Mouse (Mus musculus) inflammation-experienced regulatory T-cells, adult 6 months (primary cell): ENCODE data around the gene 2010111I01Rik. TPM values are rescaled to one million over a fixed set of nuclear protein-coding genes. Genes with fewer than 3 reads are reported as not detected.
A peak's percentile ranks its signal among the peaks of the same experiment; 100 is the strongest.

Experiments used
- ATAC-seq: one replicate; pipeline ENCODE4 v1.8.0; 2017
- polyA plus RNA-seq, 3 experiments: library from polyadenylated mRNA; unstranded; fragments of 100-300 nt; shearing (Covaris generic); gene quantifications; one replicate each; pipeline ENCODE4 v1.2.1; 2017

The 2010111I01Rik gene
- polyA plus RNA-seq, 3 experiments from 2014 or later: 191 to 238 (median 213) TPM

DNA sequence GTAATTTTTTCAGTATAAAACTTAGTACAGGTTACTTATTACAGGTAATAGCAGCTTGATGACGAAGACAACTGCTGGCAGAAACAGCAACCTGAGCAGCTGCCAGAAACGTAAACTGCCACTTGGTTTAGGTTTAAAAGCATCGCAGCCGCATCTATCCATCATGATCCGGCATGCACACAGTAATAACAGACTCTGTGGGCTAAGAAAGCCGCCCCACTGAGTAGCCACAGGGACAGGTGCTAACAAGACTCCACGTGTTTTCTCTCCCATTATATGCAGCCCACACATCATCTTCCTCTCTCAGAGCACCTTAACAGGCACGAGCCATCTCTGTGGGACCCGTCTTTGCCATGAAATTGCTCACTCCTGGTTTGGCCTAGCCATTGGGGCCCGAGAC lies 191.6 kb downstream of the 2010111I01Rik start:
- ATAC-seq: no peak

DNA sequence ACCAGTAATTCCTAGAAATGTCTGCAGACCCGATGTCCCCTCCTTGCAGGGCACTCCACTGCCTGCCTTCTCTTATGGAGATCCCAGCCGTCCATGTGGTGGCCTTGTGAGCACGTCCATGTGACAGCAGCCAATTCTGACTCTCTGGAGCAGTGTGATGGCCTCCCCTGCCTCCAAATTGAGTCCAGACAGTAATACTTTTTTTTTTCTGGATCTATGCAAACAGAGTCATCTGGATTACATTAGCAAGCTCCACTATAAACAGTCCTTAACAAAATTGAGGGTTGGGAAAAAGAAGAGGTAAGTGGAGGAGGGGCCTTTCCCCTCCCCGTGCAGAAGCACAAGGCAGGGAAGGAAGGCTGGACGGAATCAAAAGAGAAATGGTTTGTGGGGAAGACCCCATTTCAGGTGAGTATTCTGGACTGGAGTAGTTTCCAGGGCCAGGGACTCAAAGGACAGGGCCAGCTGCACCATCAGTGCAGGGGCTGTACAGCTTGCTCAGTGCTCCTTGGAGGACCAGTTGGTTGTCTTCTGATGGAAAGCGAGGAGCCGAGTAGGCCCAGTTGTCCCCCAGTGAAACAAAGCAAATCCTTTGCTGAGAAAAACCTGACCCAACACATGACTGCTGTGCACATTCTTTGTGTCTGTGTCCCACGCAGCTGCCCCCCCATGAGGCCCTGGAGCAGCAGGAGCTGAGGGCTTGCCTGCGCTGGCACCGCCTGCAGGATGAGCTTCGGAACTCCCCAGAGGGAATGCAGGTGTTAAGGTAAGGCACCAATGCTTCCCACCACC lies 205.8 kb downstream of the 2010111I01Rik start:
- ATAC-seq: no peak

DNA sequence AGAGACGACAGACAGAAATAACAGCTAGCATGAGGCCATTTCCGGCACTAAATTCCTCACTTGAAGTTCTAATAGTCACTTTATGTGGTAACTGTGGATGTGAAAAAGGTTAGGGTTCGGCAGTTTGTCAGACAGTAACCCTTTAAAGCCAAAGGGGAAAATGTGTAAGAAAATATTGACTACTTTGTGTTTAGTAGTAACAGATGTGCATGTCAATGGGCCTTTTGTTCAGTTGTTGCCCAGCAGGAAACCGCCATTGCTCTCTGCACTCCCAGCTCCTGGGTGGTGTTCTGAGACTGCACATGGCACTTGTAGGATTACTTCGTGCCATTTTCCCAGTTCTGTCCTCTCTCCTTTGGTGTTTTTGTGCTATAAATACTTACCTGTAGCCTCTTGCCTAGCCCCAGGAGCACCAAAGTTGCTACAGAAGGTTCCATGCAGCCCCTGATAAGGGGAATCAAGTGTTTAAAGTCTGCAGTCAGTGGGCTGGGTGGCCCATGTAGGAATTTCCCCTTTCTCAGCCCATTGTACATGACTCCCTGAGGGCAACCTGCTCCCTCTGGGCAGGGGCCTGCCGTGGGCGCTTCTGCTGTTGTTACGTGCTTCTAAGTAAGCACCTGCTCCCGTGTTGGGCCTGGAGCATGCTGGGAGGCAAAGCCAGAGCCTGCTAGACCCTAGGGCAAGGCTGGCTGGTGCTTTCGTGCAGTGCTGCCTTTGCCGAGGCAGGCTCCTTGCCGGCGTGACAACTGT lies 206.8 kb downstream of the 2010111I01Rik start:
- ATAC-seq: no peak

DNA sequence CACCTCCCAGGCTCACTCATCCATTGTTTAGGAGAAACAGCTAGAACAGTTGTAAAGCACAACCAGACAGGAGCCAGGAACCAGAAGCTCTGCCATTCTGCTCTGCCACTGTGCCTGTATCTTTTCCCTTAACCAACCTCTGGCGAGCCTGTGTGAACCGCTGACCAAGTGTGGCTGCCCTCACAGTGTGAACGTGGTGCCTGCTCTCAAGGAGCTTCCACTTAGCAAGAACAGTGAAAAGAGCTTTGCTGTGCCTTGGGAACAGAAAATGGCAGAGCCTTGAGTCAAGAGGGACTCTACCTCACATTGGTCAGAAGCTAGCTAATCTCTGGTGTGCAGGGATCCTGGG lies 207.4 kb downstream of the 2010111I01Rik start:
- ATAC-seq: no peak

GRCm38 (mm10) chr13:63174252-63175020 lies 209.7 kb downstream of the 2010111I01Rik start:
- no peak for ATAC-seq

GRCm38 (mm10) chr13:63176131-63176530 lies 211.4 kb downstream of the 2010111I01Rik start:
- no peak for ATAC-seq

GRCm38 (mm10) chr13:63177232-63177631 lies 212.5 kb downstream of the 2010111I01Rik start:
- no peak for ATAC-seq

DNA sequence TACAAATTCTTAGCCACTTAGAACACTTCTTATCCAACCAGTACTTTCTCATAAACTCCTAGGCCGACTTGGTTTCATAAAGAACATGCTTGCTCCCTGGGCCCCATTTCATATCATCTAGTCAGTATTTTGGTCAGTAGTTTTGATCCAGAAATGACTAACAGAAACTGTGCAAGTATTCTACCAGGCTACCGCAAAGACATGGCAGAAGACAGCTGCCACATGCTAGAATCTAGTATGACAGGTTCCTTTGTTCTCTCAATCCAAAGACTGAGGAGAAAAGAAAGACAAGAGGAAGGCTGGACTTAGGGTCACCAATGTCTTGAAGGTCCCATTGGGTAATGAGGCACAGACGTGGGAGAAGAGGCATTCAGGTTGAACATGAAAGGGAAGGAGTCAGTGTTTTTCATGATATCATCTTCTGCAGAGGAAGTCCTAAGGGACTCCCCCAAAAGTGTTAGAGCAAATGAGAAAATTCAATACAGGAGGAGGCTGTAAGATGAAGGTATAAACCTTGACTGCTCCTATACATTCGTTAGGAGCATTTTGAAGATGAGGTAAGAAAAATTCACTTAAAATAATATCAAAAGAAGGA lies 216.0 kb downstream of the 2010111I01Rik start:
- ATAC-seq: peak; percentile 89

- ATAC-seq: no peak
Measured at GRCm38 (mm10) chr13:63184946-63185345, 220.3 kb downstream of the 2010111I01Rik start.

DNA sequence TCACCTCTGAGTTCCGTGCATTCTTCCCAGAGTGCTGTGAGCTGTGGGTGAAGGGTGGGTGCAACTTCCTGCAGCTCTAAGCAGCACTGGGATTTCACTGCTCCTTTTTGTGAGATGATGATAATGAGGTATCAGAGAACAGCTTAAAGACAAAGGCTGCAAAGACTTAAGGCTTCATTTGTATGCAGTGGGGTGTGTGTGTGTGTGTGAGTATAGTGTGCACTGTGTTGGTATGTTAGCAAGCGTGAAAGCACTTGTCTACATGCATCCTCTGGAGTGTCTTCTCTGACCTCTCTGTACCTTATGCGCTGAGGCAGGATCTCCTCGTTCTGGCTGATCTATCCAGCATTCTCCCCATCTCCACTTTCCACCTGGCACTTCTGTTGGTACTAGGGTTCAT lies 221.5 kb downstream of the 2010111I01Rik start:
- no peak for ATAC-seq

- no peak for ATAC-seq
Measured at GRCm38 (mm10) chr13:63186642-63187041, 221.9 kb downstream of the 2010111I01Rik start.

DNA sequence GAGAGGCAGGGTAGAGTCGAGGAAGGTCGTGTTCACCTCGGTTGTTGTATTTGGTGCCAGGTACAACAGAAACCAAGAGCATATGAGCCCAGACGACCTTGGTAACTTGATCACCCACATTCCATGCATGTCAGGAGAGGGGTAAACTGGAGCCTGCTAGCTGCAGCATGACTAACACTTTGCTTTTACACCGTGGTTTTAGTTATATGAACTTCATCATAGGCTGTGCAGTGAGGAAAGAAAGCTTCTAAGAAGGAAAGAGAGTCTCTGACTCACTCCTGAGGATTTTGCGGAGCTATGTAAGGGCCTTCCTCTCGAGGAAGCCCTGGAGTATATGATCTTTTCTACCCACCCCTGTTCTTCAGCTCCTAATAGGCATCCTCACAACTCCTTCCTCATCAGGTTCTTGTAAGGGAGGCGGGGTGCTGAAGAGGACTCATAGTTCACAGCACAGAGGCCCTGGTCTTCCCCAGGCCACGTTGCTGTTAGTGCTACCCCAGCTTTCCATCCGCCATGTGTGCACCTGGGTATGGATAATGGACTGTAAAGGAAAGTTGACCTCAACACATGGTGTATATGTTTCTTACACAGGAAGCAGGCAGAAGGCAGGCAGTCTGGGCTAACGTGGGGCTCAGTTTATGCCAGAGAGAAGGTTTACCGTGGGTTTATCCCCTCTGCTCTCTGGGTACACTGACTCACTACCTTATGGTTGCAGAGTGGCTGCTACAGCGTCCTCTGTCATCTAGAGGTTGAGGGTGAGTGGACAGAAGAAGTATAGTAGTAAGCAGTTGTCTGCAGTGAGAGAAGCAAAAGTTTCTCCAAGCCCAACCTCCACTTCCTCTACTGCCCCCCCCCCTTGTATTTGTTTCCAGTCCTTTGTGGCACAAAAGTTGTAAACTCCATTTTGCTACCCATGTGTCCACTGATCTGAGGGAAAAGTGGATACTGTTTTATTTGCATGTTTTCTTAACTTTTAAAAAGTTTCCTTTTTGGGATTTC lies 222.8 kb downstream of the 2010111I01Rik start:
- ATAC-seq: peak; percentile 72

DNA sequence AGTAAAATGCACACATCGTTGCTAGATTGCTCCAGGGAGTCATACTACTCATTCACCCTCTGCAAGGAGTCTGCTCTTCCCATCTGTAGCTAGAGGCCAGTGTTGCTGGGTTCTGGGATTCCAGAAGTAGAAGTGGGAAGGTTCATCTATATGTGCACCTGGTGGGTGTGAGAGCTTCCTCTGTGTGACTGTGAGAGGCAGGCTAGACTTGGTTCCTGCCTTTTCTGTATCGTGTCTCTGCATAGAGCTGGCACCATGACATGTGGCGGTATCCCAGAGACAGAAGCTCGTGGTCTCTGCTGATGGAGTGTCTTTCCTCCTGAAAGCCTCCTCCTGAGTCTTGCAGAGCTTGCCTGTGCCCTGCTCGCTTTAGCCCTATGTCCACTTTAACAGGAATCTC lies 223.6 kb downstream of the 2010111I01Rik start:
- ATAC-seq: no peak

DNA sequence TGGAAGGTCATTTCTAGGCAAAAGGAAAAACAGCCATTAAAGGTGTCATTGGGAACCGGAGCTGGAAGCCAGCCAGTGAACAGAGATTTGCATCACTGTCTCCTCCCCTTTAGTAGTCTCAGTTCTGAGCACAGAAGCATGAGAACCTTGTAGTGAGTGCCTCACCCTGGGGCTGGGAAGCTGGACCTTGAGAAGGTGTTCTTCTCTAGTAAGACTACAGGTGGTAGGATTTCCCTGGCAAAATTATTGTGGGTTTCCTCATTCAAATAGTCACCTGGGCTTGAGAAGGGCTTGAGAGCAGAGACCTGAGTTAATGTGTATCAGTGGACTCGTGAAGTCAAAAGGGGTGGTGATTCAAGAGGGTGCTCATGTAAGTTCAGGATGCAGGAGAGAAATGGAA lies 224.1 kb downstream of the 2010111I01Rik start:
- no peak for ATAC-seq

GRCm38 (mm10) chr13:63193423-63193822 lies 228.7 kb downstream of the 2010111I01Rik start:
- ATAC-seq: no peak

GRCm38 (mm10) chr13:63198038-63198437 lies 233.3 kb downstream of the 2010111I01Rik start:
- no peak for ATAC-seq

DNA sequence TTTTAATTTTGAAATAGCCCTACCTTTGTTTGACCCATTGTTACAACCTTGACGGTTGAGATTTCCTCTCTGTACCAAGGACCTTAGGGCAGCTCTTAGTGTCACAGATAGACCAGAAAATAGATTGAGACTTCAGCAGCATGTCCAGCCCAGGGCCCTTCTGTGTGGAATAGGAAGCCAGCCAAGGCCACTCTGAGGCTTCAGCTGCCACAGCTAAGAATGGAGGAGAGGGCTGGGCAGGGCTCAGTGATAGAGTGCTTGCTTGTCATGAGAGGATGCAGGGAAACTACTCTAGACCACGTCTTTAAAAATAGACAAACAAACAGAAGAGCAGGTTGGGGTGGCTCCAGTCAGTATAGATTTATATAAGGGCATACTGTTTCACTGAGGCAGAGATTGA lies 234.9 kb downstream of the 2010111I01Rik start:
- ATAC-seq: no peak

GRCm38 (mm10) chr13:63203502-63204278 lies 239.0 kb downstream of the 2010111I01Rik start:
- no peak for ATAC-seq

- ATAC-seq: no peak
Measured at GRCm38 (mm10) chr13:63205750-63206149, 241.1 kb downstream of the 2010111I01Rik start.

DNA sequence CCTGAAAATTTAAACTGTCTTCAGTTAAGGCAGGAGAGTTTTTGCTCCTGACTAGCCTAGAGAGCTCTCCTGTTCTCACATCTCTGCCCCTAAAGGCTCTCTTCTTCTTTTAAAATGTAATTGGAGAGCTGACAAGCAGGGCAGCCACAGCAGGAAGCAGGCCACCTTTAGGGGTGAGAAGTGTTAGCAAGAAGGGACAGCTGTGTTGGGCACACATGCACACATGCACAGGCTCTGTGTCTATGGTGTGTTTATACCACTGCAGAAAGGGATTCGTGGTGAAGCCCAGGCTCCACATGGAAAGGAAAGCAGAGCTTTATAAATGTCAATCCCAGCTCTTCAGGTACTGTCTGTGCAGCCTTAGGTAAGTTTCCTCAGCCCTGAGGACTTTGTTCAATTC lies 241.7 kb downstream of the 2010111I01Rik start:
- no peak for ATAC-seq

GRCm38 (mm10) chr13:63216537-63216936 lies 251.8 kb downstream of the 2010111I01Rik start:
- ATAC-seq: no peak
